Mouse (Mus musculus) small intestine, adult 2 months (tissue): ENCODE measurements around the gene Atp13a5.

Experiments
- CTCF ChIP-seq: fragments of 200-500 bp; IDR thresholded peaks from 2 replicates; pipeline ENCODE4 v1.5.1; 2012; ENCODE audit warnings: low read depth, mild to moderate bottlenecking, control low read depth, inconsistent platforms, low read length, moderate library complexity, mixed read lengths; ENCODE audit not compliant: insufficient replicate concordance, insufficient read length; ENCODE audit errors: extremely low read depth
- POLR2A ChIP-seq: fragments of 200-500 bp; IDR thresholded peaks from 2 replicates; pipeline ENCODE4 v1.6.1; 2012; ENCODE audit warnings: low read depth, mild to moderate bottlenecking, control low read depth, inconsistent platforms, low read length, moderate library complexity

DNA sequence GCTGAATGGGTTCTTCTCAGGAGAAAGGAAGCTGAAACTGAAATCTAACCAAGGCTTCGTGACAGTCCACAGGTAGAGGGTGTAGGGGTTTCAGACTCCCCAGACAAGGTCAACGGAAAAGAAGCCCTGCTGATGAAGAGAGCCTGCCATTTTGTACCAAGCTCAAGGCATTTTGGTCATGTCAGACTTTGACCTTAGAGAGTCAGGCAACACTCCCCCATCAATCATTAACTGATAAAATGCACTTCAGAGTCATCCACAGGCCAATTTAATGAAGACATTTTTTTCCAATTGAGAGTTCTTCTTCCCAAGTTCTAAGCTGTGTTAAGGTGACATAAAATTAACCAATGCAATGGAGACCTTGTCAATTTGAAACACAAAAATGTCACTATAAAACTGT is 177.4 kb downstream of the Atp13a5 start:
- TF ChIP-seq CTCF (no peak), POLR2A (no peak)
